Mouse (Mus musculus): Measurements from ENCODE around the gene Mtch2. TPM values are rescaled to one million over a fixed set of nuclear protein-coding genes. Genes with fewer than 3 reads are reported as not detected.

The Mtch2 gene
- polyA plus RNA-seq, 1 experiment, result 367 TPM

- Histone ChIP-seq H3K4me1 (ENCODE audit: control insufficient read depth, insufficient read depth, low read length) (no peaks in the 10 kb centered on the region), H3K4me3 (ENCODE audit: insufficient read depth, low read depth, low read length) (no peak overlapping the region), H3K27ac (ENCODE audit: insufficient read depth, low read depth, low read length) (no peak overlapping the region)
- TF ChIP-seq CTCF (IDR thresholded peaks at IDR 0.05; ENCODE audit: insufficient read depth, low read depth, low read length), result no peak
- TF ChIP-seq POLR2A (IDR thresholded peaks at IDR 0.05; ENCODE audit: insufficient read depth, low read depth, low read length), result no peak
- 73% methylated on average over 5 of the region's 5 CpGs for WGBS
These were observed 1.4 kb downstream of the Mtch2 start for GRCm38 (mm10) chr2:90848331-90848730.

- WGBS, result 94% methylated on average over 1 of the region's 1 CpGs
- TF ChIP-seq POLR2A (IDR thresholded peaks at IDR 0.05; ENCODE audit: insufficient read depth, low read depth, low read length) (no peak), CTCF (IDR thresholded peaks at IDR 0.05; ENCODE audit: insufficient read depth, low read depth, low read length) (no peak)
- Histone ChIP-seq H3K4me3 (ENCODE audit: insufficient read depth, low read depth, low read length) (no peak overlapping the region), H3K27ac (ENCODE audit: insufficient read depth, low read depth, low read length) (no peak overlapping the region), H3K4me1 (ENCODE audit: control insufficient read depth, insufficient read depth, low read length) (no peaks in the 10 kb centered on the region)
These were observed 3.4 kb downstream of the Mtch2 start for GRCm38 (mm10) chr2:90850401-90850800.

- TF ChIP-seq CTCF (IDR thresholded peaks at IDR 0.05; ENCODE audit: insufficient read depth, low read depth, low read length) (no peak), POLR2A (IDR thresholded peaks at IDR 0.05; ENCODE audit: insufficient read depth, low read depth, low read length) (no peak)
- no peaks in the 10 kb centered on the region for H3K4me1 ChIP-seq (ENCODE audit: control insufficient read depth, insufficient read depth, low read length)
- no peak overlapping the region for H3K27ac ChIP-seq (ENCODE audit: insufficient read depth, low read depth, low read length)
- no peak overlapping the region for H3K4me3 ChIP-seq (ENCODE audit: insufficient read depth, low read depth, low read length)
- 96% methylated on average over 2 of the region's 2 CpGs for WGBS
These were observed 14.5 kb downstream of the Mtch2 start for GRCm38 (mm10) chr2:90861486-90861885.

GRCm38 (mm10) chr2:90864184-90864583, 17.2 kb downstream of the Mtch2 start:
- Histone ChIP-seq H3K27ac (ENCODE audit: insufficient read depth, low read depth, low read length) (no peak overlapping the region), H3K4me3 (ENCODE audit: insufficient read depth, low read depth, low read length) (no peak overlapping the region), H3K4me1 (ENCODE audit: control insufficient read depth, insufficient read depth, low read length) (peaks cover 5% of the 10 kb centered on the region)
- TF ChIP-seq CTCF (IDR thresholded peaks at IDR 0.05; ENCODE audit: insufficient read depth, low read depth, low read length) (no peak), POLR2A (IDR thresholded peaks at IDR 0.05; ENCODE audit: insufficient read depth, low read depth, low read length) (no peak)

GRCm38 (mm10) chr2:90866524-90866923, 19.6 kb downstream of the Mtch2 start:
- Histone ChIP-seq H3K4me3 (ENCODE audit: insufficient read depth, low read depth, low read length) (no peak overlapping the region), H3K27ac (ENCODE audit: insufficient read depth, low read depth, low read length) (no peak overlapping the region), H3K4me1 (ENCODE audit: control insufficient read depth, insufficient read depth, low read length) (peaks cover 13% of the 10 kb centered on the region)
- WGBS, result 6% methylated on average over 3 of the region's 3 CpGs
- TF ChIP-seq POLR2A (IDR thresholded peaks at IDR 0.05; ENCODE audit: insufficient read depth, low read depth, low read length) (no peak), CTCF (IDR thresholded peaks at IDR 0.05; ENCODE audit: insufficient read depth, low read depth, low read length) (peak; percentile 85)

GRCm38 (mm10) chr2:90870136-90870601, 23.2 kb downstream of the Mtch2 start:
- Histone ChIP-seq H3K4me1 (ENCODE audit: control insufficient read depth, insufficient read depth, low read length) (peaks cover 18% of the 10 kb centered on the region), H3K4me3 (ENCODE audit: insufficient read depth, low read depth, low read length) (no peak overlapping the region), H3K27ac (ENCODE audit: insufficient read depth, low read depth, low read length) (peak overlapping the region; percentile 97)
- 9% methylated on average over 4 of the region's 4 CpGs for WGBS
- TF ChIP-seq CTCF (IDR thresholded peaks at IDR 0.05; ENCODE audit: insufficient read depth, low read depth, low read length) (no peak), POLR2A (IDR thresholded peaks at IDR 0.05; ENCODE audit: insufficient read depth, low read depth, low read length) (peak; percentile 42; the same call in 1 of the 2 replicates)

- peak overlapping the region; percentile 97 for H3K27ac ChIP-seq (ENCODE audit: insufficient read depth, low read depth, low read length)
- H3K4me1 ChIP-seq (ENCODE audit: control insufficient read depth, insufficient read depth, low read length), result peaks cover 18% of the 10 kb centered on the region
- no peak overlapping the region for H3K4me3 ChIP-seq (ENCODE audit: insufficient read depth, low read depth, low read length)
- 33% methylated on average over 8 of the region's 8 CpGs for WGBS
- no peak for TF ChIP-seq POLR2A (IDR thresholded peaks at IDR 0.05; ENCODE audit: insufficient read depth, low read depth, low read length)
- TF ChIP-seq CTCF (IDR thresholded peaks at IDR 0.05; ENCODE audit: insufficient read depth, low read depth, low read length), result no peak
These were observed 24.4 kb downstream of the Mtch2 start for GRCm38 (mm10) chr2:90871180-90871961.

- Histone ChIP-seq H3K4me1 (ENCODE audit: control insufficient read depth, insufficient read depth, low read length) (peaks cover 18% of the 10 kb centered on the region), H3K27ac (ENCODE audit: insufficient read depth, low read depth, low read length) (no peak overlapping the region), H3K4me3 (ENCODE audit: insufficient read depth, low read depth, low read length) (no peak overlapping the region)
- WGBS, result 94% methylated on average over 1 of the region's 1 CpGs
- no peak for TF ChIP-seq CTCF (IDR thresholded peaks at IDR 0.05; ENCODE audit: insufficient read depth, low read depth, low read length)
- TF ChIP-seq POLR2A (IDR thresholded peaks at IDR 0.05; ENCODE audit: insufficient read depth, low read depth, low read length), result no peak
These were observed 27.1 kb downstream of the Mtch2 start for GRCm38 (mm10) chr2:90874025-90874424.

- peaks cover 16% of the 10 kb centered on the region for H3K4me1 ChIP-seq (ENCODE audit: control insufficient read depth, insufficient read depth, low read length)
- no peak for TF ChIP-seq POLR2A (IDR thresholded peaks at IDR 0.05; ENCODE audit: insufficient read depth, low read depth, low read length)
- no peak for TF ChIP-seq CTCF (IDR thresholded peaks at IDR 0.05; ENCODE audit: insufficient read depth, low read depth, low read length)
- no peak overlapping the region for H3K4me3 ChIP-seq (ENCODE audit: insufficient read depth, low read depth, low read length)
- no peak overlapping the region for H3K27ac ChIP-seq (ENCODE audit: insufficient read depth, low read depth, low read length)
- 50% methylated on average over 2 of the region's 2 CpGs for WGBS
These were observed 28.3 kb downstream of the Mtch2 start for GRCm38 (mm10) chr2:90875239-90875638.

All from olfactory bulb, adult 2 months (tissue).